Mouse (Mus musculus) myocyte (in vitro differentiated cells): Measurements from ENCODE around the gene Timp2.

Experiments used
- CEBPB ChIP-seq: IDR thresholded peaks from 2 replicates; pipeline ENCODE4 v1.6.1; 2011; ENCODE audit warnings: mild to moderate bottlenecking, moderate library complexity; ENCODE audit not compliant: poor library complexity, insufficient read depth, severe bottlenecking
- E2F4 ChIP-seq: IDR thresholded peaks from one replicate; pipeline ENCODE4 v1.6.1; 2011; ENCODE audit warnings: mild to moderate bottlenecking, control low read depth, moderate library complexity; ENCODE audit not compliant: insufficient read depth
- MAX ChIP-seq: IDR thresholded peaks from one replicate; pipeline ENCODE4 v1.6.1; 2011; ENCODE audit warnings: low read depth, mild to moderate bottlenecking, control low read depth
- MYOG ChIP-seq, 3 experiments: IDR thresholded peaks; one replicate each; pipeline ENCODE4 v1.6.1; 2011; ENCODE audit warnings: control low read depth in 2 of 3, low read depth in 2 of 3, mild to moderate bottlenecking in 2 of 3; ENCODE audit not compliant: insufficient read length in 2 of 3, control insufficient read depth in 1 of 3, insufficient read depth in 1 of 3
- POLR2A ChIP-seq: IDR thresholded peaks from one replicate; pipeline ENCODE4 v1.6.1; 2011; ENCODE audit warnings: low read depth, mild to moderate bottlenecking, control low read depth, moderate library complexity; ENCODE audit not compliant: insufficient read length
- TCF12 ChIP-seq: IDR thresholded peaks from one replicate; pipeline ENCODE4 v1.6.1; 2011; ENCODE audit warnings: mild to moderate bottlenecking, control low read depth; ENCODE audit not compliant: poor library complexity, insufficient read depth, severe bottlenecking
- USF1 ChIP-seq: IDR thresholded peaks from one replicate; pipeline ENCODE4 v1.6.1; 2011; ENCODE audit warnings: low read depth, mild to moderate bottlenecking, control low read depth, moderate library complexity

DNA sequence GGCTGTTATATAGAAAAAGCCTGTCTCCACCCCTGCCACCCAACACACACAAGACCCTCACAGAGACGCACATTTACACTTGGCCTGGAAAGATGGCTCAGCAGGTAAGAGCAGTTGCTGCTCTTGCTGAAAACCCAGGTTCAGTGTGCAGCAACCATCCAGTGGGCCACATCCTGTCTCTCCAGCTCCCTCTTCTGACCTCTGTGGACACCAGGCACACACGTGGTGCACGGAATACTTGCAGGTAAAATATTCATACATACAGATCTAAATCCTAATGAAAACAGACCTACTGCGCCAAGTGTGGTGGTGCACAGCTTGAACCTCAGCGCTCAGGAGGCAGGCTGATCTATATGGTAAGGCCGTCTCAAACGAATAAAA is 88.9 kb downstream of the Timp2 start:
- TF ChIP-seq POLR2A (no peak), TCF12 (no peak), MAX (no peak), E2F4 (no peak), USF1 (no peak), CEBPB (no peak), MYOG (IDR thresholded peaks at IDR 0.05; ENCODE audit: control insufficient read depth in 1 of 3, insufficient read depth in 1 of 3, insufficient read length in 2 of 3, low read depth in 2 of 3) (no peak)
